Mouse (Mus musculus) neural tube, embryonic 11.5 days (tissue): ENCODE results near the gene Lrrc37a. TPM values are rescaled to one million over a fixed set of nuclear protein-coding genes. Genes with fewer than 3 reads are reported as not detected.
"Not testable (repeated sequence)": the region's sequence is repeated elsewhere in the genome, so short reads cannot be mapped to it uniquely, and the experiment has no call there.

Experiments
- ATAC-seq: fragments of 200-750 bp; cut with Nextera tagmentation; 2 replicates; pipeline ENCODE4 v1.8.0; 2017; ENCODE audit warnings: moderate number of reproducible peaks, mild to moderate bottlenecking, moderate TSS enrichment, moderate library complexity; ENCODE audit not compliant: insufficient read depth, low FRiP score, low TSS enrichment
- DNase-seq: peaks from one replicate; pipeline ENCODE4 v3.0.0-alpha.2; 2015; ENCODE audit warnings: low spot score
- H3K27ac ChIP-seq: fragments of 300-500 bp; sonication (generic); 2 replicates; pipeline ENCODE4 v1.5.1; 2014; ENCODE audit warnings: low read depth, mild to moderate bottlenecking, low read length
- H3K27me3 ChIP-seq: fragments of 300-500 bp; sonication (generic); 2 replicates; pipeline ENCODE4 v1.6.1; 2014; ENCODE audit warnings: mild to moderate bottlenecking, low read length, mixed read lengths; ENCODE audit not compliant: control insufficient read depth, insufficient read depth
- H3K36me3 ChIP-seq: fragments of 300-500 bp; sonication (generic); 2 replicates; pipeline ENCODE4 v1.6.1; 2014; ENCODE audit warnings: mild to moderate bottlenecking, low read length, moderate library complexity, mixed read lengths; ENCODE audit not compliant: control insufficient read depth, insufficient read depth
- H3K4me1 ChIP-seq: fragments of 300-500 bp; sonication (generic); 2 replicates; pipeline ENCODE4 v1.6.1; 2014; ENCODE audit warnings: low read length, mixed read lengths; ENCODE audit not compliant: control insufficient read depth, insufficient read depth
- H3K4me2 ChIP-seq: fragments of 300-500 bp; sonication (generic); 2 replicates; pipeline ENCODE4 v1.6.1; 2014; ENCODE audit warnings: low read depth, mild to moderate bottlenecking, moderate library complexity
- H3K4me3 ChIP-seq: fragments of 300-500 bp; sonication (generic); 2 replicates; pipeline ENCODE4 v1.5.1; 2014; ENCODE audit warnings: low read depth, low read length
- H3K9ac ChIP-seq: fragments of 300-500 bp; sonication (generic); 2 replicates; pipeline ENCODE4 v1.6.1; 2014; ENCODE audit warnings: mild to moderate bottlenecking, low read length
- H3K9me3 ChIP-seq: fragments of 300-500 bp; sonication (generic); 2 replicates; pipeline ENCODE4 v1.6.1; 2016; ENCODE audit warnings: low read length; ENCODE audit not compliant: control insufficient read depth
- WGBS: fragments of 180-500 bp; shearing (Covaris S2); extraction: QIAGEN DNeasy Blood & Tissue Kit; methylation state at CpG from one replicate; pipeline ENCODE4 v1.1.7; 2014; 5-methylcytosine and 5-hydroxymethylcytosine counted together
- polyA plus RNA-seq: library from polyadenylated mRNA; unstranded; fragments of >200 nt; fragmentation: Nextera tagmentation; extraction: Ambion mirVana; gene quantifications from 2 replicates; pipeline ENCODE4 v1.2.1, GENCODE M21; 2014

Gene Lrrc37a
- not detected in 2 replicates for polyA plus RNA-seq

DNA sequence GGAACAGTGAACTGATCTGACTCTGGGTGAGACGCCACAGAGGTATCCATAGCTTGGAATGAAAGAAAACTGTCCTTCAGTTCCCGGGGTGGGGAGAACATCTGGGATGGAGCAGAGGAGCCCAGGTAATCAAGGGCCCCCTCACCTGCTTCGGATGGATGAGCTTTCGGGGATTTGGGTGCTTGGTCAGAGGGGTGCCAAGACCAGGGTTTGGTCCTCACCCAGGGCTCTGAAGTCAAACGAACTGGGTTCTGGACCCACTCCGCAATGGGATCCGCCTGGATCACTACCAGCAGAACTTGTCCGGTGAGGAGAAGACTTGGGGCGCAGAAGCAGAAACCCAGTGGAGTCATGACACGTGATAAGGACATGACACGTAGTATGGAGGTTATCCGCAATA lies at the start of gene Lrrc37a:
Lrrc37a (minus strand) TSS at position 101 of the 400 bp plus-strand sequence.
- Histone ChIP-seq H3K36me3 (no peaks in the 10 kb centered on the region), H3K9ac (no peak within 1 kb of the TSS), H3K4me2 (no peak within 1 kb of the TSS), H3K9me3 (no peaks in the 10 kb centered on the region), H3K27ac (no peak within 1 kb of the TSS), H3K4me3 (no peak within 1 kb of the TSS), H3K27me3 (no peaks in the 10 kb centered on the region), H3K4me1 (no peaks in the 10 kb centered on the region)
- ATAC-seq: no peak
- 93% methylated on average over 12 of the region's 12 CpGs for WGBS
- DNase-seq: no peak

DNA sequence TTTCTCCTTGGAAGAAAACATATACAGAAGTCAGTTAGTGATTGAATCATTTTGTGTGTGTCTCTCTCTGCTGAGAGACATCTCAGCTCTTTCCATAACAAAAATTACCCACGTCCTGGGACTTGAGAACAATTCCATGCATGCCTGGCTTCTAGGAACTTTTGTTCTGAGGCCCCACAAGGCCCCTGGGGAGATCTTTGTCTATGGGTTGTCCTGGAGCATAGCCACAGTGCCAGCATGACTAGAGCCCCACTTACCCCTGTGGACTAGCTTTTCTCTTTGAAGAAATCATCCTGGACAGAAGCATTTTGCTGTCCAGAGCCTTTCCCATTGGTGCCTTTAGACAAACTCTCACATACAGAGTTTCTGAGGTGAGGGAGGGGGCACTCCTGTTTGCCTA lies 30.6 kb upstream of the Lrrc37a start:
- not testable (repeated sequence) for ATAC-seq, H3K9me3 ChIP-seq
- WGBS: 21% methylated on average over 1 of the region's 1 CpGs

DNA sequence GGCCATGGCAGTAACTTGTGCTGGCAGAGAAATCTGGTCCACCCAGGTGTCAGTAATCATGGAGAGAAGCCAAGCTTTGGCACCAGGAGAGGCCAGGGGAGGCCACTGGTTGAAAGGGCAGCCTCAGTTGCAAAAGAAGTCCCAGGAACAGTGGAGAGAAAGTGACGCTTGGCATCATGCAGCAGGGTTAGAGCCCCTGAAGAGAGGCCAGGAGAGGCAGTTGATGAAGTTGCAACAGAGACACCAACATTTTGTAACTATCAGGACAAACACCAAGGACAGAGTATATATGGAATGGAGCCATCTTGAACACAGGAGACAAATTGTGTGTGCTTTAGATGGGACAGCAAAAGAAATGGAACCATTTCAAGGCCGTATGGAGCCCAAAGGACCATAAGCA lies 7.7 kb upstream of the Lrrc37a start:
- Histone ChIP-seq H3K36me3 (no peaks in the 10 kb centered on the region), H3K27me3 (no peaks in the 10 kb centered on the region), H3K9me3 (no peaks in the 10 kb centered on the region), H3K4me1 (no peaks in the 10 kb centered on the region), H3K9ac (no peak overlapping the region), H3K27ac (no peak overlapping the region), H3K4me3 (no peak overlapping the region), H3K4me2 (no peak overlapping the region)
- WGBS: 85% methylated on average over 2 of the region's 2 CpGs
- DNase-seq (no peak), ATAC-seq (no peak)

More for the DNA sequence above, 30.6 kb upstream of the Lrrc37a start:
- H3K27ac ChIP-seq, H3K27me3 ChIP-seq, H3K4me1 ChIP-seq, H3K4me2 ChIP-seq, H3K9ac ChIP-seq, H3K4me3 ChIP-seq, DNase-seq, H3K36me3 ChIP-seq: not testable (repeated sequence)

DNA sequence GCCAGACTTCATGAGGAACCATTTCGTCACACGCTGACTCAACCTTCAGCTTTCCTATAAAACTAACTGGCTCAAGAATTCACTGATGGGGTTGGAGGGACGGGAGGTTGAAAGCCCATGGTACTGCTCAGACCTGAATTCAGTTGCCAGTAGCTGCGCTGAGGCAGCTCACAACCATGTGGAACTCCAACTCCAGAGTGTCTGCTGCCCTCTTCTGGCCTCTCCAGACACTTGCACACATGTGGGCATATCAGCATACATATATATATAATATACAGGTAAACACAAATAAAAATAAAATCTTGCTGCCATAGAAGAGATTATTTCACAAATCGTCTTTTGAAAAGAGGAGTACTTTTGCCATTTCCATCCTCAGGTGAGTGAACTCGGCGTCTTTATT lies 40.0 kb downstream of the Lrrc37a start:
- Histone ChIP-seq H3K9ac (no peak overlapping the region), H3K9me3 (no peaks in the 10 kb centered on the region), H3K27me3 (no peaks in the 10 kb centered on the region), H3K27ac (no peak overlapping the region), H3K4me3 (no peak overlapping the region), H3K4me1 (no peaks in the 10 kb centered on the region), H3K36me3 (no peaks in the 10 kb centered on the region), H3K4me2 (no peak overlapping the region)
- WGBS: 69% methylated on average over 7 of the region's 7 CpGs
- DNase-seq: peak; percentile 14
- ATAC-seq: no peak

DNA sequence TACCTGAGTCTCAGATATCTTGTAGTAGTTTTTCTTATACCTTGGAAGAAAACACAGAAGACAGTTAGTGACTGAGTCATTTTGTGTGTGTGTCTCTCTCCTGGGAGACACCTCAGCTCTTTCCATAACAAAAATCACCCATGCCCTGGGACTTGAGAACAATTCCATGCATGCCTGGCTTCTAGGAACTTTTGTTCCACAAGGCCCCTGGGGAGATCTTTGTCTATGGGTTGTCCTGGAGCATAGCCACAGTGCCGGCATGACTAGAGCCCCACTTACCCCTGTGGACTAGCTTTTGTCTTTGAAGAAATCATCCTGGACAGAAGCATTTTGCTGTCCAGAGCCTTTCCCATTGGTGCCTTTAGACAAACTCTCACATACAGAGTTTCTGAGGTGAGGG lies 53.3 kb downstream of the Lrrc37a start:
- H3K9me3 ChIP-seq, H3K4me3 ChIP-seq, ATAC-seq, H3K27me3 ChIP-seq, H3K9ac ChIP-seq, H3K27ac ChIP-seq, H3K4me1 ChIP-seq, H3K36me3 ChIP-seq, DNase-seq, H3K4me2 ChIP-seq: not testable (repeated sequence)
- 79% methylated on average over 1 of the region's 1 CpGs for WGBS

DNA sequence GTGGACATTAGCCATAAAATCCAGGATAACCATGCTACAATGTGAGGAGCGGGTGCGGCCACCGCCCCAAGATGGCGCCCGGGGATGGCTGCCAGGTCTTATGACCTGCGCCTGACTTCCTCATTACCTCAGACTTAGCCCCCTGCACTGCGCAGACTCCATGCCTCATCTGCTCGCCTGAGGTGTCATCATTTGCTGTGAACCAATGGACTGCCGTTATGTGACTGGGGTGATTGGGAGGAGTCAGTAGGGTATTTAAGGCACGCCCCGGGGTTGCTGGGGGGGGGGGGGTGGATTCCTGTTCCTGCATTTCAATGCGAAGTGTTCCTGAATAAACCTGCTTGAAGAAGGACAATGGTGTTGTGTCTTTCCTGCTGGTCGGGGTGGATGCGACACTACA lies 54.7 kb downstream of the Lrrc37a start:
- not testable (repeated sequence) for ATAC-seq, DNase-seq, H3K27ac ChIP-seq, H3K4me2 ChIP-seq, H3K4me3 ChIP-seq, H3K27me3 ChIP-seq, H3K9me3 ChIP-seq, H3K36me3 ChIP-seq, H3K4me1 ChIP-seq, H3K9ac ChIP-seq
- 91% methylated on average over 14 of the region's 14 CpGs for WGBS

DNA sequence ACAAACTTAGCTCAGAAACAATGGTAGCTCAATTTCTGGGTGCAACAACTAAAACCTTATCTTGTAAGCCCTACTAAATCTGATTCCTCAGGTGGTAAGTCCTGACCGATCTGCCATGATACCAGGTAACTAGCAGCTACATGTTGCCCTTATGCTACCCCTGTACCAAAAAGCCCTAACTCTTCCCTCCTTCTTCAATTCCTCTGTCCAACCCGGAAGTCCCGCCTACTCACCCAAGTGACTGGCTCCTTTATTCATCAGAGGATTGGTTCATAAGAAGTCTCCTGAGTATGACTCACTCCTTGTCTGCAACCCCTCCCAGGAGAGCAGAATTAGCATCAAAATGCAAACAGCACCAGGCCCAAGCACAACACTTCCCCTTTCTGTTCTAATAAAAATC lies 60.7 kb downstream of the Lrrc37a start:
- no peaks in the 10 kb centered on the region for H3K27me3 ChIP-seq
- no peaks in the 10 kb centered on the region for H3K9me3 ChIP-seq
- H3K4me3 ChIP-seq: no peak overlapping the region
- H3K9ac ChIP-seq: no peak overlapping the region
- 89% methylated on average over 3 of the region's 3 CpGs for WGBS
- H3K27ac ChIP-seq: no peak overlapping the region
- ATAC-seq (no peak), DNase-seq (no peak)
- H3K4me1 ChIP-seq: no peaks in the 10 kb centered on the region
- H3K36me3 ChIP-seq: no peaks in the 10 kb centered on the region
- no peak overlapping the region for H3K4me2 ChIP-seq

DNA sequence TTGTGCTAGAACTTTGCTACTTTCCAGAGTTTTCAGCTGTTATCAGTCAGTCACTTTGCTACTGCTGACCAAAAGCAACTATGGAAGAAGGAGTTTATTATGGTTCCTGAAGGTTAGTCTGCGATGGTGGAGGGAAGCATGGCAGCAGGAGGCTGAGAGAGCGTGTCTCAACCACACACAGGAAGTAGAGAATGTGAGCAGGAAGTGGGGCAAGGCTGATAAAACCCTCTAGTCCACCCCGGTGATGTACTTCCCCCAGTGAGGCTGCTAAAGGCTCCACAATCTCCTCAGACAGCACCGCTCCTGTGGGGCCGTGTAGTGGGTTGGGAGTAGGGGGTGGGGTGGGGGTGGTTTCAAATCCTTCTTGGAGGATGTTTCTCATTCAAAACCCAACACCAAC lies 68.1 kb downstream of the Lrrc37a start:
- no peak for DNase-seq
- Histone ChIP-seq H3K36me3 (no peaks in the 10 kb centered on the region), H3K27ac (no peak overlapping the region), H3K4me1 (no peaks in the 10 kb centered on the region), H3K4me3 (no peak overlapping the region), H3K9ac (no peak overlapping the region), H3K9me3 (no peaks in the 10 kb centered on the region), H3K4me2 (no peak overlapping the region), H3K27me3 (no peaks in the 10 kb centered on the region)
- no peak for ATAC-seq
- WGBS: 89% methylated on average over 5 of the region's 5 CpGs

DNA sequence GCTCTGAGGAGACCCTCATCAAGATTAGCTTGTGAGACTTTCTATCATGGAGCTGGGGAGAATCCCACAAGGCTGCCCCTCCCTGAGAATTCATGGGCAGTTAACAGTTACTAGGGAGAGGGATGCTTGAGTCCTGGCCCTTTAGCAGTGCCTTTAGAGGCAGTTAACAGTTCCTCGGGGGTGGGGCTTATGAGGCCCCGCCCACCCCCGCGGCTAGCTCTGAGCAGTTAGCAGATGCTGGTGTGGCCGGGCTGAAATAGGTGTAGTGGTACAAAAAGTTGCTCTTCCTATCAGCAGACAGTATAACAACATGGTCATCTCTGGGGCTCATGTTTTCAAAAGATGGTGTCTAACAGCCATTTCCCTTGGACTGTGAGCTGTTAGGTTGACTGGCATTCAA lies 79.4 kb downstream of the Lrrc37a start:
- H3K4me2 ChIP-seq: no peak overlapping the region
- no peak overlapping the region for H3K4me3 ChIP-seq
- WGBS: 23% methylated on average over 5 of the region's 5 CpGs
- ATAC-seq (no peak), DNase-seq (no peak)
- H3K27ac ChIP-seq: no peak overlapping the region
- H3K4me1 ChIP-seq: no peaks in the 10 kb centered on the region
- H3K36me3 ChIP-seq: no peaks in the 10 kb centered on the region
- H3K9ac ChIP-seq: no peak overlapping the region
- H3K27me3 ChIP-seq: no peaks in the 10 kb centered on the region
- H3K9me3 ChIP-seq: no peaks in the 10 kb centered on the region
